Mouse (Mus musculus): ENCODE results near the gene Vstm2a.

- TF ChIP-seq CTCF (conservative IDR thresholded peaks at IDR 0.05; ENCODE audit: insufficient read depth, insufficient read length, low read depth, low read length) (peak; percentile 68), POLR2A (IDR thresholded peaks at IDR 0.05; ENCODE audit: low read depth, low read length) (no peak)
These were observed 3.4 kb downstream of the Vstm2a start for GRCm38 (mm10) chr11:16260764-16261578.

All from kidney, adult 2 months (tissue).